Mouse (Mus musculus) cerebellum, postnatal 4 days (tissue): ENCODE data around the gene Slc44a4.

Experiments used
- DNase-seq, 2 experiments: peaks; one replicate each; pipeline ENCODE4 v3.0.0; 2022; ENCODE audit warnings: low spot score in 2 of 2, mixed read lengths in 1 of 2

The Slc44a4 gene

GRCm38 (mm10) chr17:34913930-34914665 is at the start of gene Slc44a4:
Slc44a4 (plus strand) TSS chr17:34914466.
- no peak for DNase-seq

- no peak for DNase-seq
Observed at GRCm38 (mm10) chr17:34865981-34866380, 48.3 kb upstream of the Slc44a4 start.

- DNase-seq: no peak
Observed at GRCm38 (mm10) chr17:34874321-34874720, 39.9 kb upstream of the Slc44a4 start.

DNA sequence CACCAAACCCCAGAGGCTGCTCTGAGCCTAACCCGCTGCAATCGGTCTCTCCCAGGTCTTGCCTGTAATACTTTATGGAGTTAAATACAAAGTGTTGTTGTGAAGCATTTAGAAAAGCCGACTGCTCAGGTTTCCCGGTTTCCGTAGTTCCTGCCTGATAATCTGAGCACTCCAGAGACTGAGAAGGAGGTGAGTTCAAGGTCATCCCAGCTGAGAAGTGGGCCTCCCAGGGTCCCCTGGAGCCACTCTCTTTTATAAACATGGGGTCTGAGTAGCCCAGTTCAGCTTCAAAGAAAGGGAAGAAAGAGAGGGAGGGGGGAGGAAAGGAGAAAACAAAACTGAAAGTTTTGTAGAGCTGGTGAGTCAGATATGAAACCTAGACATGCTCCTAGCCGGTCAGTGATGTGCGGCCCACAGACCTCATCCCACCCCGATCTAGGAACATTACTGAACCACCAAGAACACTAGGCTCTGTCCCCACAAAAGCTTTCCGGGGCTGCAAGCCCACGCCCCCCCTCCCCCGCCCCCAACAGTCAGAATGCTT is 34.9 kb upstream of the Slc44a4 start, which contains the start of gene Zbtb12:
Gene Zbtb12, plus strand, starts transcription at position 148 of the 544 bp plus-strand sequence.
- DNase-seq: no peak

DNA sequence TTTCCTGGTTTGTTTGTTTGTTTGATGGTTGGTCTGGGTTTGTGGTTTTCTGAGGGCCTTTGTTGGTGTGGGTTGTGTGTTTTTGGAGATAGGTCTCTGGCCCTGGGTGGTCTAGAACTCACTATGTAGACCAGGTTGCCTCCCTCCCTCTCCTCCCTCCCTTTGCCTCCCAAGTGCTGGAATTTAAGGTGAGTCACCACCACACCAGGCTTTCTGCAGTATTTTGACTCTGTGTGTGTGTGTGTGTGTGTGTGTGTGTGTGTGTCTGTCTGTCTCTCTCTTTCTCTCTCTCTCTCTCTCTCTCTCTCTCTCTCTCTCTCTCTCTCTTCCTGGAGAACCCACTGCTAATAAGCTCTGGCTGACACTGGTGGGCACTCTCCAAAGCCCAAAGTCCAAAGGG is 33.1 kb upstream of the Slc44a4 start:
- no peak for DNase-seq

GRCm38 (mm10) chr17:34881683-34882310 is 32.5 kb upstream of the Slc44a4 start, which contains the start of gene Gm20547:
Gm20547 (minus strand) TSS chr17:34882042.
- no peak for DNase-seq

- no peak for DNase-seq
Observed at GRCm38 (mm10) chr17:34883332-34883731, 30.9 kb upstream of the Slc44a4 start.

GRCm38 (mm10) chr17:34884704-34885103 is 29.6 kb upstream of the Slc44a4 start:
- no peak for DNase-seq

DNA sequence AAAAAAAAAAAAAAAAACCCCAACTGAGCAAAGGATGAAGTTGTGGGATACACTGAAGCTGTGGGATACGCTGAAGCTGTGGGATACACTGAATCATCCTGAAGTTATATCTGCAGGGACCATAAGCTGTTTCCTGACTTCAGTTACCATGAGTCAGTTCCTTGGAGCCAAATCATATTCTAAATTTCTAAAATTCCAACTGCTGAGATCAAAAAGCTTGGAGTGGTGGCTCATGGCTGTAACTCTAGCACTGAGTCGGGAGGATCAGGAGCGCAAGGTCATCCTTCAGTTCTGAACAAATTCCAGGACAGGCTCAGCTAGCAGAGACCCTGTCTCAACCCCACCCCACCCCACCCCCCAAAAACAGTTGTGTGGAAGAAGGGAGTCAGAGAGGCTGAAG is 28.7 kb upstream of the Slc44a4 start:
- no peak for DNase-seq

GRCm38 (mm10) chr17:34887942-34888341 is 26.3 kb upstream of the Slc44a4 start:
- no peak for DNase-seq

DNA sequence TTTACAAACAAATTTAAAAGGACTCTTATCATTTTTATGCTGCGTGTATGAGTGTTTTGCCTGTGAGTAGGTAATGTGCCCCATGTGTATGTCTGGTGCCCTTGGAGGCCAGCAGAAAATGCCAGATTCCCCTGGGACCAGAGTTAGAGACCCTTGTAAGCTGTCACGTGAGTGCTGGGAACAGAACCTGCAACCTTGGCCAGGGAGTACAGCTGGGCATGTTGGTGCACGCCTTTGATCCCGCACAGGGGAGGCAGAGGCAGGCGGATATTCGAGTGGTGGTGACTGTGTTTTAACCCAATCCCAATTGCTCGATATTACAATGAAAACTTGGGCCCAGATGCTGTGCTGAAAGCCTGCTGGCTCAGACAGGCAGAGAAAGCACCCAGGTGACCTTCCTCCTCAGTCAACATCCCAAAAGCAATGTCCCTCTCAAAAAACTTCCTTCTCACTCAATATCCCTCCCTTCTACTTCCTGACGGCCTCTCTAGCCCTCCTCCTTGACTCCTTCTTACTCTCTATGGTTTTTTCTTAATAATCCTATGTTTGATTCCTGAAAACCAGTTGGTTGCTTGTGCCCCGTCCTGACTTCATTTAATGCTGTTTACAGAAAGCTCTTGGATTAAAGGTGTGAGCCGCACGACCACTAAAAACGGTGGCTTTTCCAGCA is 24.1 kb upstream of the Slc44a4 start:
- DNase-seq: no peak

DNA sequence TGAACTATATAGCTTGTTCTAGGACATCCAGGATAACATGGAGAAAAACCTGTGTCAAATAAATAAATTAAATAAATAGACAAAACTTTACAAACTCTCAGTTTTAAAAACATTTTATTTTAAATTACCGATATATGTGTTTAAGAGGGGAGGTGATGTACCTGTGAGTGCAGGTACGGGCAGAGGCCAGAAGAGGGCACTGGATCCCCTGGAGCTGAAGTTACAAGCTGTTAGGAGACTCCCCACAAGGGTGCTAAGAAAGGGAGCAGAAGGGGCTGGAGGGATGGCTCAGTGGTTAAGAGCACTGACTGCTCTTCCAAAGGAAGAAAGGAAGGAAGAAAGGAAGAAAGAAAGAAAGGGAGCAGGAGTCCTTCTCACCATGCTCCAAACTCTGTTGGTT is 22.9 kb upstream of the Slc44a4 start:
- DNase-seq: no peak

- DNase-seq: no peak
Observed at GRCm38 (mm10) chr17:34893072-34893824, 21.0 kb upstream of the Slc44a4 start.

GRCm38 (mm10) chr17:34894074-34894597 is 20.1 kb upstream of the Slc44a4 start:
- peak; percentile 93 to 95 for DNase-seq

GRCm38 (mm10) chr17:34894801-34895530 is 19.3 kb upstream of the Slc44a4 start:
- DNase-seq: peak; percentile 43 to 52

GRCm38 (mm10) chr17:34895724-34896123 is 18.5 kb upstream of the Slc44a4 start:
- DNase-seq: no peak

DNA sequence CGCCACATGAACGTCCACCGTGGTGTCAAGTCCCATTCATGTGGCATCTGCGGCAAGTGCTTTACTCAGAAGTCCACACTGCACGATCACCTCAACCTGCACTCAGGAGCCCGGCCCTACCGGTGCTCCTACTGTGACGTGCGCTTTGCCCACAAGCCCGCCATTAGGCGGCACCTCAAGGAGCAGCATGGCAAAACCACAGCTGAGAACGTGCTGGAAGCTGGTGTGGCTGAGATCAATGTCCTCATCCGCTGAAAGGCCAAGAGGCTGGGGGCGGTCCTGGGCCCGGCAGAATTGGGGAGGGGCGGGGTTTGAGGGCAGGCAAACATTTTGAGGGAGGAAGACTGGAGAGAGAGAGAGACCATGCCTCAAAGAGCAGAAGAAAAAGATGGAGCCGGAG is 17.9 kb upstream of the Slc44a4 start:
- DNase-seq: no peak

DNA sequence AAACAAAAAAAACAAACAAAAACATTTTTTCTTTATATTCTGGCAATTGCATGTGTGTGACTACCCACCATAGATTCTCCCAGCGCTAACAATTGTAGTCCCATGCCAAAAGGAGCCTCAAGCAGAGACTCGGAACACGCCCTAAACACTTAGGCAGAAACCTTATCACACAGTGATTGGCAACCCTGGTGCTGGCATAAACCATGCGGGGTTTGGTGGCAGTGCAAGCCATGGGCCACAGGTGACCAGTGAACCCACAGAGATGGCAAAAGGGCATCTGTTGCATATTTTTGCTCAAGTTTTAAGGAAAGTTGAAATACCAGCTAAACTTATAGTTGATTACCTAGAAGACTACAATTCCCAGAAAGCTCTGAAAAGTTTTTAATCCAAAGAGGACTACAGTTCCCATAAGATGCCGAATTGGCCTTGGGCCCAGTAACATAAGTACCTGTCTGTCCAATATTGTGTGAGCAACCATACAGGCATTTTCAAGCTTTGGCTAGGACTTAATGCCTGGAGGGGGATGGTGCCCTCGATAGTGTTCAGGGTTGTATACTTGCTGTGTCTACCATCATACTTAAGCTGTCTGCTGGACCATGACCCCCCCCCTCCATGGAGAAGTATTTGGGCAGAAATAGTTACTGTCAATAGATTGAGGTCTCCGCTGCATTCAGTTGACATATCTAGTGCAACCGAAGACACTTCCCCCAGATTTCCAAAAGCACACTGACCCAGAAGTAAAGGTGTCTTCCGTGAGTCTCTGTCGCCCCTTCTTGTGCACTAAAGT is 16.7 kb upstream of the Slc44a4 start:
- no peak for DNase-seq

DNA sequence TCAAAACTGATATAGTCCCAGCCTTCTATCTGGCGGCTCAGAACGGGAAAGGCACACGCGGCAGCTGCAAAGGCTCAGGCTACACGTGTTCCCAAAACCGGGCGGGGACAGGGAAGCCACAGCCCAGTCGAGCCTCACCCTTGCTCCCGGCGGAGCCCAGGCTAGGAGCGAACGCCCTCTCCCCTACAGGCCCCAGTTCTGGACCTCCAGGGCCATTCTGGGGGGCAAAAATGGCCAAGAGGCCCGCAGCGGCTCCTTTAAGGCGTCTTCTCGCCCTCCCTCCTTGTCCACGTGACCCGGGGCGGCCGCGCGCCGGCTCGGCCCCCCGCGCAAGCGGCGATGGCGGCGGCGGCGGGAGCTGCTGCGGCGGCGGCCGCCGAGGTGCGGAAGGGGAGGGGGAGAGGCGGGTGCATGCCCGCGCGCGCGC is 16.1 kb upstream of the Slc44a4 start, which contains the start of the genes C2 and Ehmt2:
Gene C2, minus strand, starts transcription at position 106 of the 427 bp plus-strand sequence.
Gene Ehmt2, plus strand, starts transcription at position 310 of the 427 bp plus-strand sequence.
- peak; percentile 64 to 81 for DNase-seq

- no peak for DNase-seq
Observed at GRCm38 (mm10) chr17:34898706-34899052, 15.6 kb upstream of the Slc44a4 start.
